Mouse (Mus musculus) c-Kit-positive CD71-negative TER-119-negative erythroid progenitor cells, embryonic 14.5 days (primary cell): ENCODE results near the gene Ccr7.

Experiments used
- DNase-seq: peaks from one replicate; pipeline ENCODE4 v3.0.0-alpha.2; 2013; ENCODE audit warnings: low read depth

Ccr7 gene

DNA sequence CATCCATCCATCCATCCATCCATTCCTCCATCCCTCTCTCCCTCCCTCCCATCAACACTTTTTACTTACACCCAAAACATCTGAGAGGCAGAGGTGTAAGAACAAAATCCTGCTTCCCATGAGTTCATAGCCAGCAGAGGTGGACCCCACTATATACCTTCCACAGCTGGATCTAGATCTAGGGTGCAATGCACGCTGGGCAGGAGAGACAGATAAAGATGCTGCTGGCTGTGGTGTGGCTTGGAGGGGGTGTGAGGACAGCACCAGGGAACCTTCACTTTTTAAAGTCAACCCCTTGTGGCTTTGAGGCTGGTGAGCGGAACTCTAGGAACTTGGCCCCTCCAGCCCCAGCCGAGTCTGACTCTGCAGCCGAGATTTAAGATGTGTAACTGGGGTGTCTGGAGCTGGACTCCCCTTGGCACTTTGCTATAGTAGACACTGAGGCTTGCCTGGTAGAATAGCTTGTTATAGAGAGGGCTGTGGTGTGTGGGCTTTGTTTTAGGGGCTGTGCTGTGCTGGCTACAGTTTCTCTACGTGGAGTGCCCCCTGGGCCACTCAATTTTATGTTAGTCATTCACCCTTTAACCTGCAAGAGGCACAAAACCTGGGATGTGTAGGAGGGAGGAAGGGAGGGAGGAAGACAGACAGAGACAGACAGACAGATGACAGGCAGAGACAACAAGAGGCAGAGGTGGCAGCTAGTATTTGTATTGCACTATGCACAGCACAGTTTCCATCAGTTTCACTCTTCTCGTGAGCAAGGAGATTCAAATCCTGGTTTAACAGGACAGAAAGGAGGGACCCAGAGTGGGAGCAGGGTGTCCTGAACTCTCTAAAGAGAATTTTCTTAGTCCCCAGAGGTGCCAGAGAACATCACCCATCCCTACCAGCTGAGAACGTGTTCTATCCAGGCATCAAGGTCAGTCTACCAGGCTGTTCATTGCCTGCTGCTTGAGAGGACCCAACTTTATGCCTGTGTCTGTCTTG, 817 bp downstream of the Ccr7 start:
- DNase-seq = no peak

GRCm38 (mm10) chr11:99152323-99153144, 2.3 kb downstream of the Ccr7 start:
- no peak for DNase-seq

DNA sequence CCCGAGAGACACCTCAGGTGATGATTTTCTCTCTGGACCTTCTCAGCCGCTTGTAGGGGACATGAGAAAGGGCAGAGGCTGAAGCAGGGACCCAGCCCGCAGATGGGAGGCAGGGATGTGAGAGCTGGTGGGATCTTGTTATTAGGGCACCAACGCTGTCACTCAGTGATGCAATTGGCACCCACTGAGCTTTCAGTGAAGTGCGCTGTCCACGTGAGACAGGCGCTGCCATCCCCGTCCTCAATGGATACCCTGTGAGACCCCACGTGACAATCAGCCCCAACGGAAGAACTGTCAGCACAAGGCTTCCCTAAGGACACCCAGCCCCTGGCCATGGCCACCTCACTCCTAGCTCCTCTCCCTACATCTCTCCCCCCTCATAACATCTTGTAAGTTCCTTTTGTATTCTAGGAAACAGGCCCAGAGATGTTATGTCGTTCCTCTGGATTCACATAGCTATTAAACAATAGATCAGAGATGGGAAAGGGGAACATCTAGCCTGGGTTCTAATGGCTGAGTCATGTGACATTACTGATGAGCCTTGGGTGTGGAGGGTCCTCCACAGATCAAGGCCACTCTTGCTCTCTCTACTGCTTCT, 3.4 kb downstream of the Ccr7 start:
- DNase-seq = no peak

DNA sequence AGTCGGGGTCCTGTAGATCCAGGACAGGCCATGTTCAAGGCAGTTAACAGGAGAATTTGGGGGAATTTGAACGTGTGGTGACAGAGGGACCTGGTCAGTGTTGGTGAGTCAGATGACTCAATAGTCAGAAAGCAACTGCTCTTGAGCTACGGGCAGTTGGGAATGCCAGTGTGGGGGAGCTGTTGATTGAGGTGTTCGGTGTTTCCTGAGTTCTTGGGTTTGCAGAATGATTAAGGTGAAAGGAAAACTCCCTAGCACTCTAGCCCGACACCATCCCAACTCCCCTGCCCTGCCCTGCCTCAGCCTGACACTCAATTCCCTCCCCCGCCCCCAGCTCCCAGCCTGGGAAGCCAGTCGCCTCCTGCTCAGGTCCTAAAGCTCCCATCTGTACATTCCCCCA, 4.0 kb downstream of the Ccr7 start:
- no peak for DNase-seq

DNA sequence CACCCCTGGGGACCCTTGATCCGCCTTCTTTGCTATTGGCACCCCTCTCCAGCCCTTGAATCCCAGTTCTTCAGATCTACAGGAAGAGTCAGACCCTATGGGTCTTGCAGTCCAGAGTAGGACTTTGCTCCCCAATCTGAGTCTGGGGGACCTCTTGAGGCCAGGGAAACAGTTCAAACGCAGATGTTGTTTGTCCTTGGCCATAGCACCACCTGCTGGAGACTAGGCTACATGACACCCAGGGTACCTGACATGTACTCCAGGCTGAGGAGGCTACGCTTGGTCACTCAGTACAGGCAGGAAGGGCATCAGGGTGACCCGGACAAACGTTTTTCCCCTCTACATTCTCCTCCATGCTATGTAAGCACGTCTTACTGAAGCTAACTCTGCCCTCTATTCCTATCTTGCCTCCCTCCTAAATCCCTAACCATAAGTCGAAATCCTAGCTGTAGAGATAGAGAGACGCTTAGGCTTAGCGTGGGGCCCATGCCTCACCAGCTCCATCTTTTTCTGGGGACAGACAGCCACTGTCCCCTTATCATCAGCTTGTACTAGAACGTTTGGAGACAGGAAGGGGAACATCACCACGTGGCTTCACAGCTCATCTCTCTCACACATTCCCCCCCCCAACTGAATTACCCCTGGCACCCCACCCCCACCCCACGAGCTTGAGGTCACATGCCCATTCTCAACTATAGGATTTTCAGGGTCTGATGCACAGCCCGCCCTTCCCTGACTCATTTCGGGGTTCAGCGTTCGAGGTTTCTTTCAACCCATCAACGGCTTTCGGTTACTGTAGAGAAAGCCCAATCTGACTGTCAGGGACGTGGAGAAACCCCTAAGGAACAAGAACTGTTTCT, 4.7 kb downstream of the Ccr7 start:
- peak; percentile 69 for DNase-seq

DNA sequence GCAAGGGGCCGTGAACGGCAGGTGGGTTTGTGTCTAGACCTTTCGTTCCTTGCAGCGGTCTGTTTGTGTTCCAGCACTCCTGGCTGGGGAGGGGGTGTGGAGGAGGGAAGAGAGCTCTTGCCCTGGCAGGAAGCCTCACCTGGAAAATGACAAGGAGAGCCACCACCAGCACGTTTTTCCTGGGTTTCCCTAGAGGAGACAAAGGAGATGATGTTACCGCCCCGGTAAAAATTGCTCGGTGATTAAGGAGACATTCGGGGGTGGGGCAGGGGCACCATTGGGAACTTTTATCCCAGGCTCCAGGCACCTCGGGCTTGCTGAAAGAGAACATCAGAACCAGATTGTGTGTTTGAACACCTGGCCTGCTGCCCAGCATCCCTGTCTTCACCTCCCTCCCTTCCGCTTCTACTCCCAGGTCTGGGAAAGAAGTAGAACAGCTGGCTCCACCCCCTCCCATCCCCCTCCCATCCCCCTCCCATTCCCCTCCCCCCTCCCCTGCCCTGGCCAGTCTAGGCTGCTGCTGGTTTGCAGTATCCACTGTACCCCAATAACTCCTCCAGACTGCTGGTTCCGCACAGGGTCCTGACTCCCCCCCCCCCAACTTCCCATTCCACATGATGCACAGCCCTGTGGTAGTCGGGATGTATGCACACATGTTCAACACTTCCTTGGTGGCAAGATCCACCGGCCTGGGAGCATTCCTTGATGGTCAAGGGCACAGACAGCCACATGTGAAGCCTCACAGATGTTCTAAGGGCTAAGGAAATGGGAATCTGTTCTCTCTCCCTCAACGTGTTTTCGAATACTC, 5.8 kb downstream of the Ccr7 start:
- no peak for DNase-seq

DNA sequence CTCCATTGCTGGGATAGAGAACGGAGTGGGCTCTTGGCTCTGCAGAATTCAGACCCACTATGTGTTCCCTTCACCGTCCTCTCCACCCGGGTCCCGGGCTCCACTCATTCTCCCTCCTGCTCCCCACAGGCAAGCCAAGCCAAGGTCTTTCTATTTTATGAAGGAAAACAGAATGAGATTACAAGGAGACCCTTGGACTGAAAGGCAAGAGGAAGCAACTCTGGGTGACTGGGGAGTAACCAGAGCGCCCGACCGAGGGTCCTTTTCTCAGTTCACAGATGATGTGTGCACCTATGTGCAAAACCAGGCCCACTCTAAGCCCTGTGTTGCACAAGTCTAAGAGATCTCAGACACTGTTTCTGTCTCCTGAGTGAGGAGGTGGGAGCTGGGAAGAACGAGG, 6.5 kb downstream of the Ccr7 start:
- DNase-seq = no peak

- no peak for DNase-seq
Measured at GRCm38 (mm10) chr11:99147920-99148289, 7.0 kb downstream of the Ccr7 start.

DNA sequence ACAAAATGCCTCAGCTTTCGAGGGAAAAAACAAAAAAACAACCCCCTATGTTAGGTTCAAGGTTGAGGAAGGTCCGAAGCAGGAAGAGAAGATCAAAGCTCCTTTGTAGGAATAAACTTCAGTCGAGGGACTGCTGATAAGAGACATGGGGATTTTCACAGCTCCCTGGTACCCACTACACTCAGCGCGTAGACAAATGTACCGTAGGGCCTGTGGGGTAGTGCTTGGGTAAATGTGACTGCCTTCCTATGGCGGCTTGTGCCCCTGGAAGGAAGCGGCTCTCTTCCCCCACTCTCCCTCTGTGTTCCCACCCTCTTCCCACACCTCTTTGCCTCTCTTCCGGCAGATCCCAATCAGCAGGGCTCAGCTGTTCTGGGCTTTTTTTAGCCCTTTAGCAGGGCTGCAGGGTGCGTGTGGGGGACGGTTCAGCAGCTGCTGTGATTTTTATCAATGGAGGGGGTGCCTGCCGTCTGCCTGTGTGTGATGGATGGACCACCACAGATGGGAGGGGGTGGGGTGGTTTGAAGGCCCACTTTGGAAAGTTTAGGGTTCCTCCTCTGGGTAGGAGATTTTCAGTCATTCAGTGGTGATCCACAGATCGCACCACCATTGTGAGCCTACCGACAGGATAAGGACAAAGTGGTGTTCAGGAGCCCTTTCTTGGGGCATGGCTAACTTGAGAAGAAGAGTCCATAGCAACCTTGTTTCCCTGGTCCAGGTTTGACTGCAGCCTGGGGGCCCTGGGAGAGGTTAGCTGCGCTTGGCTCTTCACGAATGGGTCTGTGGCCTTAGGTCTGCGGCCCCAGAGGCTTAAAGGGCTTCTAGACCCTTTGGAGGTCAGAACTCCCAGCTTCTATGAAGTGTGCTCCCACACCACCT, 7.6 kb downstream of the Ccr7 start:
- DNase-seq = no peak

- no peak for DNase-seq
Measured at GRCm38 (mm10) chr11:99146558-99146957, 8.3 kb downstream of the Ccr7 start.

GRCm38 (mm10) chr11:99145765-99146164, 9.1 kb downstream of the Ccr7 start:
- no peak for DNase-seq

DNA sequence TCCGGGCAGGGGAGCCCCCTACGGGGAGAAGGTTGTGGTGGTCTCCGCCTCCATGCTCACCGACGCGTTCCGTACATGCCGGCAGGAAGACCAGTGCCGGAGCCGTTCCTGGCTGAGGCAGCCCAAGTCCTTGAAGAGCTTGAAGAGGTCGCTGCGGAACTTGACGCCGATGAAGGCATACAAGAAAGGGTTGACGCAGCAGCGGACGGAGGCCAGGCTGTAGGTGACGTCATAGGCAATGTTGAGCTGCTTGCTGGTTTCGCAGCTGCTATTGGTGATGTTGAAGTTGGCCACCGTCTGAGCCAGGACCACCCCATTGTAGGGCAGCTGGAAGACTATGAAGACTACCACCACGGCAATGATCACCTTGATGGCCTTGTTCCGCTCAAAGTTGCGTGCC, 9.9 kb downstream of the Ccr7 start:
- no peak for DNase-seq

DNA sequence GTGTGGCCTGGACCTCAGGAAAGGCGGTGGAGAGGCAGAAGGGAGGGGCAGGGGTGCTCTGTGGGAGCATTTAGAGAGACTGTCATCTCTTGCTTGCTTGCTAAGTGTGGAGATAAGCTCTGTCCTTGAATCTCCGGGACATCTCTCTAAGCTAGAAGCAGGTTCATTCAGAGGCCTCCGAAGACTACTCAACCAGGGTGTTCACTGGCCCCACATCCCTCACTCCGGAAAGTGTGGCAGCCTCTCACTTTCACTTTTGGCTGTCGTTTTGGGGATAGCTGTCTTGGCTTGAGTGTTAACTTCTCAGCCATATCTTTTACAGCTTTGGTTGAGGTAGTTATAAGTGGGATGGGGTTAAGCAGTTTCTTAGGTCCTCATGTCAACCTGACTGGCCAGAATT, 10.4 kb downstream of the Ccr7 start:
- DNase-seq = no peak

DNA sequence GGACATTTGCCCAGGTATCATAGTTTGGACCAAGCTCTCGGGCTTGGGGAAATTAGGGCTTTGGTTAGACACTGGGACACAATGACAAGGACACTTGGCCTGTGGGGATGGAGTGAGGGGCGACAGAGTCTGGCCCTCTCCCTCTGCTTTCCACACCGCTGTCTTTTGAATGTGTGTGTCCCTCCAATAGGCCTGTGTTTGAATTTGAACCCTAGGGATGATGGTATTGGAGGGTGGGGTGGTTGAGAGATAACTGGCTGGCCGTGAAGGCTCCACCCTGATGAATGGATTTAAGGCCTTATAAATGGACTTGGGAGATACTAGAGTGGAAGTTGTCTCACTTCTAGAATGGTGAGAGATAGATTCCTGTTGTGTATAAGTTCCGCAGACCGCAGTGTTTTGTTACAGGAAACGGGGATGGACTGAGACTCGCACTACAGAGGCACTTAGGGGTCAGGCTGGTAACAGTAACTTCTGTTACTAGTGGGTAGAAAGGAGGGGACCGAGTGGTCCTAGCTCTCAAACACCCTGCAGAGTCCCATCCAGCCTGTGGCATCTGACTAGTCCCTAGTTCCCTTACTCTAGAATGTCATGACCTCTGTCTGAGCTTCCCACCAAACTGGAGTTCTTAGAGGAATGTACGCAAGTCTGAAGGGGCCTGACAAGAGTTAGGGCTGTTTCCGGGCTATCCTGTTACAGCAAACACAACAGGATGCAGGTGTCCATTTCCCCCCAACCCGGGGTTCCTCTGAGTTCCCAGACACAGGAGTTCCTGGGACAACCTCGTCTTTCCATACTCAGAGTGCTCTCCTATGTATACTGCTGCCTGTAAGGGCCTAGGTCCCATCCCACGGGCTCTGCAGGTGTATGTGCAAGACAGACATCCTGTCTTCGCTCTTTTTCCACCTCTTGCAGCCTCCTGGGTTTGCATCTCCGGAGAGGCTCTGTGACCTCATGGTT, 11.5 kb downstream of the Ccr7 start:
- DNase-seq = no peak

DNA sequence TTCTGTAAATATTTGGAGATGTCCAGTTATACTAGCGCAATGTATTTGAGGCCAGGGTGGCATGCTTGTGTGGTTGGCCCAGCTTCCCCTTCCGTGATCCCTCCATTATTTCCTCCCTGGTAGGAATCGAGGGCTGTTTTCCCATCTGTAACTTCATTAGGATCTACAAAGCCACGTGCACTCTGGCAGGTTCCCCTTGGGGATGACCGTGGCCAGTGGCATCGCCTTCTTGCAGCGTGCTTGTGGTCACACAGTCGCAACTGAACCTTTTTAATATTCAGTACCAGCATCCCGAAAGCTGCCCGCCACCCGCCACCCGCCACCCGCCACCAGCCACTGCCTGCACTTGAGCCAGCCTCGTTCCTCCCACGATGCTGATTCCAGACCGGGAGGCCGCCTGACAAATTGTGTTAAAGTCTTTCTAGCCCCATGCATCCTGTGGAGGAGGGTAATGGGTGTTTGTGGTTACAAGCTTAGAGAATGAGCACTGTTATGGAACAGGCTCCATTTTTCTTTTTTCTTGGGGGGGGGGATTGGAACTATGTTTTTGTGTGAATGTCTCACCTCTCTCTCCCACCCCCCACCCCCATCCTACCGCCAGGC, 12.3 kb downstream of the Ccr7 start:
- DNase-seq = no peak

DNA sequence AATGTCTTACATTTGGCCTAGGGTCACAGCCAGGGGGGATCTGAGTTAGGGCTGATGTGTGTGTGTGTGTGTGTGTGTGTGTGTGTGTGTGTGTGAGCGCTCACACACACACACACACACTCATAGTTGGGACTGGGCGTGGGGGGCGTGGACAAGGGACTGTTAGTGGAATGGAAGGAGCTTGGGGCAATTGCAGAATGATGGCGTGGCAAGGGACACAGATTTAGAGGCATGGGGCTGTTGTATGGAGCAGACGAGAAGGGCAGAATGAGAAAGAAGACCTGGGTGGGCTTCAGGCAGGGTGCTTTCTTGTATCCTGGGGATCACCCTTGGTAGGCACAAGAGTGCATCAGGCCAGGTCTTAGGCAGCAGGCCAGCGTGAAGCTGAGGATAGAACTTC, 12.8 kb downstream of the Ccr7 start:
- no peak for DNase-seq

DNA sequence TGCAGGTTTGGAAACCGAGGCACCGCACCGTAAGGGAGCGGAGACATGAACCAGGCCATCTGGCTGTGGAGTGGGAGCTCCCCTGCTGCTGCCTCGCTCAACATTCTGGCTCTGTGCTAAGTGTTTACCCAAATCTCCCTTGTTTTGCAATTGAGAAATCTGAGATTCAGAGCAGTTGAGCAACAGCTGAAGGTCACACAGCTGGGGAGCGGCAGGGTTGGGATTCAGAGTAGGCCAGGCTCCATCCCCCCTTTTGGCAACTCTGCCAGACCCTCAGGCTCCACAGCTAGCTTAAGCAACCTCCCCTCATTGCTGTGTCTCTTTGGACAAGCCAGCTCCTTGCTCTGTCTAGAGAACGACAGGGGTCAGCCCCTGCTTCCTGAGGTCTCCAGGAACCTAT, 13.3 kb downstream of the Ccr7 start:
- DNase-seq = no peak

GRCm38 (mm10) chr11:99138976-99139375, 15.9 kb downstream of the Ccr7 start:
- DNase-seq = no peak
